Mouse (Mus musculus): Measurements from ENCODE around the gene Cdk12.

- TF ChIP-seq EP300 (IDR thresholded peaks at IDR 0.05) = no peak
- peak; percentile 73 for TF ChIP-seq CTCF (IDR thresholded peaks at IDR 0.05)
Observed at GRCm38 (mm10) chr11:98296277-98296676, 93.4 kb downstream of the Cdk12 start.

Data from lung, postnatal 0 days (tissue).